Mouse (Mus musculus): ENCODE measurements around the gene 5730455P16Rik.
A peak's percentile ranks its signal among the peaks of the same experiment; 100 is the strongest.
"Not testable (repeated sequence)": the region's sequence is repeated elsewhere in the genome, so short reads cannot be mapped to it uniquely, and the experiment has no call there.

The 5730455P16Rik gene

DNA sequence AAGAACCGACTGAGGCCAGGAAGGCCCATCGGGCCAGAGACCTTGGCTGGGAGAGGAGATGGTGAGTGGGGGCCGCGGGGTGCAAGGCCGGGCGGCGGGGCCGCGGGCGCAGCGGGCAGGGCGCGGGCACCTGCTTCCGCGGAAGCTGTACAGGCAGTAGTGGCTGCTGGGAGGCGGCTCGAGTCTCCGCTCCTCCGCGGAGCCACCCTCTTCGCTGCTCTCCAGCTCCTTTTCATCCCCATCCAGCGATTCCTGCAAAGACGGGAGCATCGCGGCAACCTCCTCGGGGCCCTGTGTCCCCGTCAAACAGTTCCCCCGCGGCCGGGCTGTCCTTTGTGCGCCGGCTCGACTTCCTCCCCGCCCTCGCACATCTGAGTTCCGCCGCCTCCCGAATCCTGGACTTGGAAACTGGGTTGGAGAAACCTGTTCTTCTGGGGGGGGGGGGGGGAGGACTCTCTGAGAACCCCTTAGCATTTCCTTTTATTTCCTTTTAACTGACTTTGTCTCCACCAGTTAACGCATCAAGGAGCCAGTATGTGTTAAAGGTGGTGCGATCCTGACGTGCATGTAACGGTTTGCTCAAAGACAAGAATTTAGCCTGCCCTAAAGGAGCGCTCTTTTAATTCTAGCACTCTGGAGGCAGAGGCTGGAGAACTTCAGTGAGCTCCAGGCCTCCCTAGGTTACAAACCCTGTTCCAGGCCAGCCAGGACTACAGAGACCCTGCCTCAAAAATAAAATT lies at the start of gene 5730455P16Rik:
5730455P16Rik (minus strand) TSS at position 323 of the 740 bp plus-strand sequence.
- DNase-seq: peak; percentile 87

DNA sequence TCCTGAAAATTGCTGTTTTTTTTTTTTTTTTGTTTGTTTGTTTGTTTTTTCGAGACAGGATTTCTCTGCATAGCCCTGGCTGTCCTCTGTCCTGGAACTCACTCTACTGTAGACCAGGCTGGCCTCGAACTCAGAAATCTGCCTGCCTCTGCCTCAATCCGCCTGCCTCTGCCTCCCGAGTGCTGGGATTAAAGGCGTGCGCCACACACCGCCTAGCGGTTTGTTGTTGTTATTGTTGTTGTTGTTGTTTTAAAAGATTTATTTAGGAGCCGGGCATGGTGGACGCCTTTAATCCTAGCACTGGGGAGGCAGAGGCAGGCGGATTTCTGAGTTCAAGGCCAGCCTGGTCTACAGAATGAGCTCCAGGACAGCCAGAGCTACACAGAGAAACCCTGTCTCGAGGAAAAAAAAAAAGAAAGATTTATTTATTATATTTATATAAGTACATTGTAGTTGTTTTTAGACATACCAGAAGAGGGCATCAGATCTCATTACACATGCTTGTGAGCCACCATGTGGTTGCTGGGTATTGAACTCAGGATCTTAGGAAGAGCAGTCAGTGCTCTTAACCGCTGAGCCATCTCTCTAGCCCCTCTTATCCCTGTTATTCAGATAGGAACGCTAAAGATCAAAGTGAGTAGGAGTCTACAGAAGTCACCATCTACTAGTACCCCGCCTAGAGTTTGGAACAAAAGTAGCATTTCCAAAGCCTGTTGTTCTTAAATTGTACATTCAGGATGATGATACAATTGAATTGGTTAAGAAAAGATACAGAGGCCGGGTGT lies 48.4 kb upstream of the 5730455P16Rik start:
- not testable (repeated sequence) for DNase-seq

DNA sequence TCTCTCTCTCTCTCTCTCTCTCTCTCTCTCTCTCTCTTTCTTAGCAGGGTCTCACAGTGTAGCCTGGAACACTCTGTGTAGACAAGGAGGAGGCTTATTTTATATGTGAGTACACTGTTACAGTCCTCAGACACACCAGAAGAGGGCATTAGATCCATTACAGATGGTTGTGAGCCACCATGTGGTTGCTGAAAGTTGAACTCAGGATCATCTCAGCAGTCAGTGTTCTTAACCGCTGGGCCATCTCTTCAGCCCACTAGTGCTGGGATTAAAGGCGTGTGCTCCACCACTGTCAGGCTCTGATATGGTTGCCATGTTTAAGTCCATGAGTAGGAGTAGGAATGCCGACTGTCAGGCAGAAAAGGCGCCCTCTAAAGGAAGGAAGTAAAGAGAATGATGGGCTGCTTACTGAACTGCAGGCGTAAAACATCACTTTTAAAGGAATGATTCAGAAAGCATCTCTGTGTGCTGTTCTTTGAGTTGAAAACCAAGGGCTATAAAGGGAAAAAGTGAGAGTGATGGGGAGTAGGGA lies 47.5 kb upstream of the 5730455P16Rik start:
- no peak for DNase-seq

DNA sequence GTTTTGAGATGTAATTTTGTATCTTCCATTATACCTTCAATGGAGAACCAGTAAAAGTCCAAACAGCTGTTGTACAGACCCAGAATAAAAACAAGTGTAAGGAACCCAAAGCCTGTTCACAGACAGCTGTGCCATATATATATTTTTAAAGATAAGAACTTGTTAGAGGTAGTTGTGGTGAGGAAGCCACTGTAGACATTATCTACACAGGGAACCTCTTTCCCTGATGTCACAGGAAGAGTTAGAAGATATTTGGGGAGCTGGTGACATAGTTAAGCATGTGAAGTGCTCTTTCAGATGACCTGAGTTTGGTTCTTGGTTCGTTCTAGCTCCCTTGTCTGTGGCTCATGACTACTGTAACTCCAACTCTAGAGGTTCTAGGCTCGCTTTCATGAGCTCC lies 46.9 kb upstream of the 5730455P16Rik start:
- no peak for DNase-seq

DNA sequence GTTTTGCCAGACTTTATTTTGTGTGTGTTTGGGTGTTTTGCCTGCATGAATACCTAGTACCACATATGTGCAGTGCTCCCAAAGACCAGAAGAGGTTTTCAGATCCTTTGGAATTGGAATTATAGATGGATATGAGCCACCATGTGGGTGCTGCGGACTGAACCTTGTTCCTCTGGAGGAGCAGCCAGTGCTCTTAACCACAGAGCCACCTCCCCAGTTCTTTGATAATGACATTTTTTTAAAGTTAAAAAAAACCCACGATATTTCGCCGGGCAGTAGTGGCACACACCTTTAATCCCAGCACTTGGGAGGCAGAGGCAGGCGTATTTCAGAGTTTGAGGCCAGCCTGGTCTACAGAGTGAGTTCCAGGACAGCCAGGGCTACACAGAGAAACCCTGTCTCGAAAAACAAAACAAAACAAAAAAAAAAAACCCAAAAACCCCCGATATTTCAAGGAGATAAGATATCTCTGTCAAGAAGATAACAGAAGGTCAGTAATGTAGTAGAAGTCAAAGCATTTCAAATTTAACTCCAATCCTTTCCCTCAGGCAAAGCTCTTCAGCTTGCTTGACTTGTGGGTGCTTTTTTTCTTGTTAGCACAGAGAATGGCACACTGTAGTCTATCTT lies 43.7 kb upstream of the 5730455P16Rik start:
- DNase-seq: no peak

DNA sequence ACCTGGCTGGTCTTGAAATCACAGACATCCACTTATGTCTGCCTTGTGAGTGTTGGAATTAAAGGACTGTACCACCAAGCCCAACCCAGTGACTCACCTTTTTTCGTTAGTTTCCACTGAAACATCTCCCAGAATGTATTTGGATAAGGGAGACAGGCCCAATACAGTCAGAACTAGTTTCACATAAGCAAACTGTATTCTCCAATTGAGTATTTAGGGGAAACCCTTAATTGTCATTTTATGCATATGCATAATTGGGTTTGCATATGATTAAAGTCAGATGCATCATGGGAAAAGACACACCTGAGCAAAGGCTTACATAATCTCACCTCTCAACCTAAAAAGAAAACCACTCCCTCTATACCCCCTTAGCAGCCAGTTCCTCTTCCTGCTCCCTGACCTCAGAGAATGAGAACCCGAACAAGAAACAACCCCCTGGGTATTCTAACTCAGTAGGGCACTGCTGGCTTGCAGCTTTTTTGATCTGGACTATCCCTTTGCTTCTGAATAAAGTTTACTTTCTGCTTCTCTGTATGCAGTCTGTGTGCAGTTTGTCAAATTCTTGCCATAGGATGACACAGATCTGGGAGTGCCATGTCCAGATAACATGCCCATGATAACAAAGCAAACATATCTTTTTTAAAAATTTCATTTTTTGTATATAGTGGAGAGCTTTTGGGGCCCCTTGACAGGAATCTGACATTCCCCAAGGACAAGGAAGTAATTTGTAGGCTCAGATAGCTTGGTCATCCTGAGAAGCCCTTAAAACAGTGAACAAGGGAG lies 42.6 kb upstream of the 5730455P16Rik start:
- no peak for DNase-seq

DNA sequence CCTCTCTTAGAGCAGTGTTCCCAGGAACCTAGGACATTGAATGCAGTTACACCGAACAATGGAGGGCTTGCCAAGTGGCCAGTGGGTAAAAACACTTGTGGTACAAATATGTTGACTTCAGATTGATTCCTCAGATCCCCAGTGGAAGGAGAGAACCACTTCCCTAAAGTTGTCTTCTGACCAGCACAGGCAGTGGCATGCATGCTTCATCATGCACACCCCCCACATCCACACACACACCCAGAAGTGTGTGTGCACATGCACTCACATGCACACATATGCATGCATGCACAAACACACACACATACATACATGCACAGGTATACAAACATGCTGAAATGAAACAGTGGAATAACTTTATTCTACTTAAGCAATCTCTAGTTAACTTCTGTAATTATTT lies 41.9 kb upstream of the 5730455P16Rik start:
- no peak for DNase-seq

DNA sequence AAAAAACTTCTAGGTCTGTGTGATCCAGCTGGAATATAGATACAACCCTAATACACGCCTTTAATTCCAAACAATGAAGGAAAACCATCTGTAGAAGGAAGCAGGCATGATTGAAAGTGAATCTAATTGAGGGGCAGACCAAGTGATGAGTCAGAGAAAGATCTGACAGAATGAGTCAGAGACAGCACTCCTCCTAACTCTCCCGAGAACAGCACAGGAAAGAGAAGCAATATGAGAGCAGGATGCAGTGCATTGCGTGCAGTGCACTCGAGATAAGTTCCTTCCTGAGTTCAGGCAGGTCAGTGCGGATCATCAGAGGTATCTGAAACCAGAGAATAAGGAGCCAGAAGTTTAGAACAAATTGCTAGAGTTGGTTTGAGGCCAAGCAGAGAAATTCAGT lies 39.3 kb upstream of the 5730455P16Rik start:
- DNase-seq: no peak

DNA sequence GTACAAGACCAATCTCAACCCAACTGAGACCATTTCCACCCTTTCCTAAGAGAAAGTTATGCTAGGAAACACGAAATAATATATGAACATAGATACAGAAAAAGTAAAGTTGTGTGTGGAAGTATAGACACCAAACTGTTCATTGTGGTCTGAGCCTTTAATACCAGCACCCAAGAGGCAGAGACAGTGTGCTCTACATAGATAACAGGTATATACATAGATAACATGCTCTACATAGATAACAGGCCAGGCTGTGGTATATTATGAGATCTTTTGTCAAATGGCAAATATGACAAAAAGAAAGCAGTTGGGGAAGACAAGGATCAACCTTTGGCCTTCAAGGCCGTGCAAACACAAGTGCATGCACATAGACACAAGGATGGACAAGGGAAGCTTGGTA lies 32.5 kb upstream of the 5730455P16Rik start:
- no peak for DNase-seq

DNA sequence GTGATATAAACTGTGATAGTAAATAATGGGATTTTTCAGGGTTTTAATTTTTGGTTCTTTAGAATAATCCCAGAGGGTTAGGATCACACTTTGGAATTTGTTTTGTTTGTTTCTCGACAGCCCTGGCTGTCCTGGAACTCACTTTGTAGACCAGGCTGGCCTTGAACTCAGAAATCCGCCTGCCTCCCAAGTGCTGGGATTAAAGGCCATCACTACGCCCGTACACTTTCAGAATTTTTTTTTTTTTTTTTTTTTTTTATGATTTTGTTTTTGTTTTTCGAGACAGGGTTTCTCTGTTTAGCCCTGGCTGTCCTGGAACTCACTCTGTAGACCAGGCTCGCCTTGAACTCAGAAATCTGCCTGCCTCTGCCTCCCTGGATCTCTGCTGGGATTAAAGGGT lies 30.0 kb upstream of the 5730455P16Rik start:
- DNase-seq: not testable (repeated sequence)

DNA sequence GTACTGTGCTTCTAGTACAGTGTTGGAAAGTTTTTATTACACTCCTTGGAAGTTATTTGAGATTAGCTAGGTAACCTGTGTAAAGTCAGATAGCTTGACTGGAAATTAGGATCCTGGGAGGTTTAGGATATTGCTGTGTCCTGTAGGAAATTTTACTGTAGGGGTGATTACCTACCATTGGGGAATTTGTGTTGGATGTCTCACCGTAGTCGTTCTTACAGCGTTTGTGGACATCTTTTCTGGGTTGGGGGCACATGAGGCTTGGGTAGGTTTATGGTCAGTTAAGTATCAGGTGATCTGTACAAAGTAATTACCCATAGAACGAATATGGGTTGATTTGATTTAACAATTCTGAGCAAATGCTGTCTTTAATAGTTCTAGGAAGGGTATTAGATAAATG lies 18.8 kb upstream of the 5730455P16Rik start:
- no peak for DNase-seq

DNA sequence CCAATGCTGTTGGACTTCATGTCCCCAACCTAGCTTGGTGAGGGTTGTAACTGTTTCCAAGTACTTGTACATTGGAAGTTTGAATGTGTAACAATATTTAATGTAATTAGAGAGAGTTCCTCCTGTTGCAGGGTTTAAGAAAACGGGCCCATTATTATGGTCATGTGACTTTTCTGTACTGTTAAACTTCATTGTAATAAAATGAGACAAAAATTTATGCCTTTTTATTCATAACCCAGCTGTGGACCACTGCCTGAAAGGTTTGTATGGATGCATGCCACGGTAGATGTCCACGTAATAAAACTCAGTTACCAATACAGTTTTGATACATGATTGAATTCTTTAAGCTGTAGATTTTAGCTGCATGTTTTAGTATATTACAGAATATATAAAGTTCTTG lies 18.1 kb upstream of the 5730455P16Rik start:
- no peak for DNase-seq

DNA sequence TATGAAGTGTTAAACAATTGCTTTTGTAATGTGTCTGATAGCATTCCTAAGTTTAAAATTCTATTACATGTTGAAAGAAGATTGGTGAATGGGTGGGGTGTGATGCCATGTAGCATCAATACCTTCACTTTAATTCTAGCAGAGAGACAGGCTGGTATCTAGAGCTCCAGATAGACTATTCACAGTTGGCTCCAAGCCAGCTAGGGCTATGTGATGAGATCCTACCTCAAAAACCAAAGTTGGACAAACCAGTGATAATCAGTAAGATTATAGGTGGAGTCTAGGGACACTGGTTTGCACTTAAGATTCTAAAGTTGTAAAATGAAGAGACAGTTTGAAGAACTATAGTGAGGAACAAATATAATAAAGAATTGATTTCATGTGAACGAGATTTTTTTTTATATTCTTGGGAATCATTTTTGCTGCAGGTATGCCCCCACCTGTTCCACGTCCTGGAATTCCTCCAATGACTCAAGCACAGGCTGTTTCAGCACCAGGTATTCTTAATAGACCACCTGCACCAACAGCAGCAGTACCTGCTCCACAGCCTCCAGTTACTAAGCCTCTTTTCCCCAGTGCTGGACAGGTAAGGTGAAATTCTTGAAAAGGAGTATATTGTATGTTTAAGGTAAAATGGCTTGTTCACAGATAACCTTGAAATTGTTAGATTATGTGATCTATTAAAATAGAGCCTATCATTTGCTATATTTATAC lies 13.7 kb upstream of the 5730455P16Rik start:
- no peak for DNase-seq

DNA sequence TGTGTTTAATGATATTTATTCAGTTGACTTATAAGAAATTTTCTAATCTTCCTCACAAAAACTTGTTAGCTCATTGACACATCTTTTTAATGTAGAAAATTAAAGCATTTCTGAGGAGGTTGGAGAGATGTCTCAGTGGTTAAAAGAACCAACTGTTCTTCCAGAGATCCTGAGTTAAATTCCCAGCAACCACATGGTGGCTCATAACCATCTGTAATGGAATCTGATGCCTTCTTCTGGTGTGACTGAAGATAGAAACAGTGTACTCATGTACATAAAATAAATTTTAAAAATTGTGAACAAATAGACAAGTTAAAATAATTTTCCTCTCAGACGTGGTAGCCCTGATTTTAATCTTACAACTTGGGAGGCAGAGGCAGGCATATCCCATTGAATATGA lies 12.1 kb upstream of the 5730455P16Rik start:
- DNase-seq: no peak

DNA sequence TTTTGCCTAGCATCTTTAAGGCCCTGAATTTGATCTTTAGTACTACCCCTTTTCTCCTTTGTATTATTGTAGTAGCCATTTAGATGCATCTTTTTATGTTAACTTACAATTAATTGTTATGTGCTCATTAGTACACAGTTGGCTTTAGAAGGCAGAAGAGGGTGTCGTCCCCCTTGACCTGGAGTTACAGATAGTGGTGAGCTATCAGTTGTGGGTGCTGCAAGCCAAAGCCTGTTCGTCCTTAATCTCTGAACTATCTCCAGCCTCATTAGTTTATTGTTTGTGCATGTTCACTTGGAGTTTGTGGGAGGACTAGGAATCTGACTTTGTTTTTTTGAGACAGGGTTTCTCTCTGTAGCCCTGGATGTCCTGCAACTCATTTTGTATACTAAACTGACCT lies 9.0 kb upstream of the 5730455P16Rik start:
- no peak for DNase-seq

DNA sequence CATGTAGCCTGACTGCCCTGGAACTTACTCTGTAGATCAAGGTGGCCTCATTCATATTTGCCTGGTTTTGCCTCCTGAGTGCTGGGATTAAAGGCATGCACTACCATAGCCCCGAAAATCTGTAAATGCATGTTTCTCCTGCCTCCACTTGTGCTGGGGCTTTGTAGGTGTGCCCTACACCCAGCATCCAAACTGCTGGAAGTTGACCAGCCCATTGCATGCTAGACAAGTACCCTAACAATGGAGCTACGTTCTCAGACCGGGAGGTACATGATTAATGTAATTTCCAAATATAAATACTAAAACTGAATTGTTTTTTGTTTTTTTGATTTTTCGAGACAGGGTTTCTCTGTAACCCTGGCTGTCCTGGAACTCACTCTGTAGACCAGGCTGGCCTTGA lies 7.2 kb upstream of the 5730455P16Rik start:
- no peak for DNase-seq

DNA sequence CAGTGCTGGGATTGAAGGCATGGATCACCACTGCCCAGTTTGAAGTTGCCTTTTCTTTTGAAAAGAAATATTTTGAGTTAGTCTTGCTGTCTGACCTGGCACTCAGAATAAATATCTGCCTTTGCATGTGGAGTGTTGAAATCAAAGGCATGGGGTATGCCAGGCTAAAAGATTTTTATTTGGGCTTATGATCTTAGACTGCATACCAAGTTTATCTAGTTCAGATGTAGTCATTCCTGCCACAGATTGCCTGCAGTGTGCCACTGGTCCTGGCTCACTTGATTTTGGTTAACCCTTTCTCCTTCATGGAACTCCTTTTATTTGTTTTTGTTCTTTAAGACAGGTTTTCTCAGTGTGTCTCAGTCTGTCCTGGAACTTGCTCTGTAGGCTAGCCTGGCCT lies 6.6 kb upstream of the 5730455P16Rik start:
- no peak for DNase-seq

DNA sequence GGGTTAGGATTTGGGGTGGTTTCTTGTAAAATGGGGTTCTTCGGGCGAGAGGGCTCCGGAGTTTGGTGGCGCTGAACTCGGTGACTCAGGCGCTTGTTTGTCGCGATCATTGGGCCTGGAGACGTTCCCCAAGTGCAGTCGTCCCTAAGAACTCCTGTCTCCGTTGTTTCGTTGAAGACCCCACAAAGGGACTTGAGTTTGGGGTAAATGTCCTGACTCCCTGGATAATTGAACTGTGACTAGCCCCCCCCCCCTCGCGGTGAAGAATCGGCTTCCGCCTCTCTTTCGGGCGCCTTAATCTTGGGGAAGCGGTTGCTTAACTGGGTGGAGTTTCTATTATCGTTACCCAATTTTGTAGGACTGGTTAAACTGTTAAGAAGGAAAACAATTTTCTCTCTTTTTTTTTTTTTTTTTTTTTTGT lies 5.8 kb upstream of the 5730455P16Rik start:
- peak; percentile 66 for DNase-seq

DNA sequence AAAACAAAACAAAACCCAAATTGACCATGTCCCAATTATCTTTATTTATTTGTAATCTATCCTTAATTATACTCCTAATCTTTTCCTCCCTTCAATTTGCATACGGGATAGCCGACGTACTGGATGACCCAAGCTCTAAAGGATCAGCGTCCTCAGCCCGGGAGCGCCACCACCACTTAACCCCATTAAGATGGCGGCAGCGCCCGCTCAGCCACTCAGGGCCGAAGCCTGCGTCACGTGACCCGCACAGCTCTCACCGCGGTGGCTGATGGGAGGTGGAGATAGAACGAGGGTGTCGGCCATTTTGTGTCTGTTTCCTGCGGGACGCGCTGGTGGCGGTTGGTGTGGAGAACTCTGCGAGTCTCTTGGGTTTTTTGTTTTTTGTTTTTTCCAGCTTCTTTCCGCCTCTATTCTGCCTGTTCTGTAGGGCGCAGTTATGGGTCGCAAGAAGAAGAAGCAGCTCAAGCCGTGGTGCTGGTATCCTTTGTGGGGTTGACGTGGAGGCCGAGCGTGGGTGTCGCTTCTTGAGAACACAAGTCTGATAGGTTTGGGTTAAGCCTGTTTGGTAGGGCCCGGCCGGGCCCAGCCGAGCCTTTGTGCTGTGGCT lies 5.3 kb upstream of the 5730455P16Rik start, which contains the start of gene Zfp207:
Zfp207 (plus strand) TSS at position 261 of the 607 bp plus-strand sequence.
- peak; percentile 99 for DNase-seq

DNA sequence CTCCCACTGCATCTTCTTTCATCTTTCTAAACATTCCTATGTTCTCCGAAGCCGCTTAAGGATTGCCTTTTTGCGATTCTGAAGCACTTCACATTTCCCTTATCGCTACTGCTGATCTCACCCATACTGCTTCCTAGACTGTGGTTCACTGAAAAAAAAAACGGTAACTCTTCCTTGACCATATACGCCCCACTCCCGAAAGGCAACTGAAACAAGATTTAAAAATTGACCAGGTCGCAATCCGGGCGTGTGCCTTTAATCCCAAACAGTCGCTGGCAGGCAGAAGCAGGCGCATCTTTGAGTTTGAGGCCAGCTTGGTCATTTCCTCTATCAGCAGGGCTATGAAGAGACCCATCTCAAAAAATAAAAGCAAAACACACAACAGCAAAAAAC lies 4.8 kb upstream of the 5730455P16Rik start:
- no peak for DNase-seq

DNA sequence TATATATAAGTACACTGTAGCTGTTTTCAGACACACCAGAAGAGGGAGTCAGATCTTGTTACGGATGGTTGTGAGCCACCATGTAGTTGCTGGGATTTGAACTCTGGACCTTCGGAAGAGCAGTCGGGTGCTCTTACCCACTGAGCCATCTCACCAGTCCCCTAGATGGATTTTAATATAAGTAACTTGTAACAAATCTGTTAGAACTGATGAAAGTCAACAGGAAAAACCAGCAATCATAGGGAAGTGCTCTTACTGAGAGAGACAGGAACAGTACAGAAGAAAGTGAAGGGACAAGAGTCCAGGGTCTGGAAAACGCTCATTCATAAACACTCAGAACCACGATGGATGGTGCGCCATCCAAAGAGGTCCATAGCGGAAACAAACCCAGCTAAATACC lies 1.4 kb upstream of the 5730455P16Rik start:
- DNase-seq: not testable (repeated sequence)

Measured in lung, postnatal 36 days (tissue).